Mouse (Mus musculus): ENCODE data around the gene Hipk2. TPM values are rescaled to one million over a fixed set of nuclear protein-coding genes. Genes with fewer than 3 reads are reported as not detected.

Hipk2 gene
- total RNA-seq (2023), result 10 to 100 TPM; 20.5 to 23.1 TPM

DNA sequence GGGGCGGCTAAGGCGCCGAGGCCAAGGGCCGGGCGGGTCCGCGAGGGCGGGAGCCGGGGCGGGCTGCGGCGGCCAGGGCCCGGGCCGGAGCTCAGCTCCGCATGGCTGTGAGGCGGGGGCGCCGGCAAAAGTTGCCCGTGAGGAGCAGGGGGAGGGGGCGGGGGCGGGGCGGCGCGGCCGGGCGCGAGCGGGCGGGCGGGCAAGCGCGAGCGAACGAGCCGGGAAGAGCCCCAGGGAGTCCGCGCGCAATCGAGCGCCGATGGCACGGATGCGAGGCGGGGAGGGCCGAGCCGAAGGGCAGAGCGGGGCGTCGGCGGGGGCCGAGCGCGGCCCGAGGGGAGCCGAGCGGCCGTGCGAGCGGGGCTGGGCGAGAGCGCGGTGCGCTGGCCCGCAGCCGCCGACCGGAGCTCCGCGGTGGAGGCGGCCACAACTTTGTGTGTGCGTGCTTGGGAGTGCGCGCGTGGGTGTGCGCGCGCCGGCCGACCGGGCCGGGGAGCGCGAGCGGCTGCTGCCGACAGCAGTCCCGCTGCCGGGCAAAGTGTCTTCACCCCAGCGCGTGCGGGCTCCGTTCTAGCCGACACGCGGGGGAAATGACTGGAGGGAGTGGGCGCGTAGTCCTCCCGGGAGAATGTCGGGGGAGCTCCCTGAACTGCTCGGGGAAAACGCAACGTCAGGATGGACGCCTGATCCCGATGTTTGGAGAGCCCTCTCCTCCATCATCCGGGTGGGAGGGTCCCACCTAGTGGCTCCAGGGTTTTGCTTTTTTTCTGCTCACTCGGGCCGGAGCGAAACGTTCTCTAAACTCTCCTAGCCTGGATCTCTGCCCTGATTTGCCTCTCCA, at the start of gene Hipk2:
TSS of gene Hipk2 (minus strand) at position 95 of the 841 bp plus-strand sequence.

GRCm38 (mm10) chr6:38875258-38876070, 501 bp downstream of the Hipk2 start, which contains the start of gene Tbxas1:
Tbxas1 (plus strand) TSS chr6:38875404.

GRCm38 (mm10) chr6:38662714-38663615, 213.0 kb downstream of the Hipk2 start, which contains the start of gene Clec2l:
Clec2l (plus strand) TSS chr6:38663069.

Other genes with a start within 250 kb of the Hipk2 start
- not detected for gene Klrg2, start 238.9 kb downstream of the Hipk2 start, total RNA-seq (2023)
- gene Clec2l, start 213.1 kb downstream of the Hipk2 start, total RNA-seq (2023), result not detected
- gene Tbxas1, start 761 bp downstream of the Hipk2 start, total RNA-seq (2023), result under 1 TPM in 1 of 2 experiments, not detected in 1; 0.93 TPM
- under 1 TPM; 0.27 to 0.44 TPM for gene Parp12, start 242.2 kb upstream of the Hipk2 start, total RNA-seq (2023)